Mouse (Mus musculus) heart, postnatal 10 days (tissue): ENCODE measurements around the gene Itsn2. TPM values are rescaled to one million over a fixed set of nuclear protein-coding genes. Genes with fewer than 3 reads are reported as not detected.
"Not testable (repeated sequence)": the region's sequence is repeated elsewhere in the genome, so short reads cannot be mapped to it uniquely, and the experiment has no call there.

ENCODE experiments used
- DNase-seq, 2 experiments: peaks; one replicate each; pipeline ENCODE4 v3.0.0; 2021
- intact Hi-C: fragments of 180-260 bp; cut with DNase I; formaldehyde crosslinking; loops from one replicate; pipeline ENCODE4 v1.15.1; 2025
- total RNA-seq, 2 experiments: library from RNA; stranded (reverse); gene quantifications; 2 replicates each; pipeline ENCODE4 v1.2.3; 2021

The Itsn2 gene
- total RNA-seq = 10 to 100 TPM; 47.0 to 47.3 TPM

- intact Hi-C loops = no loop called here
- DNase-seq = peak; percentile 82 to 85
These were observed at the start of gene Itsn2, which contains the start of gene Gm3625 for GRCm38 (mm10) chr12:4592541-4593165. TSS of gene Itsn2 (plus strand) at chr12:4592638. TSS of gene Gm3625 (minus strand) at chr12:4592927.

DNA sequence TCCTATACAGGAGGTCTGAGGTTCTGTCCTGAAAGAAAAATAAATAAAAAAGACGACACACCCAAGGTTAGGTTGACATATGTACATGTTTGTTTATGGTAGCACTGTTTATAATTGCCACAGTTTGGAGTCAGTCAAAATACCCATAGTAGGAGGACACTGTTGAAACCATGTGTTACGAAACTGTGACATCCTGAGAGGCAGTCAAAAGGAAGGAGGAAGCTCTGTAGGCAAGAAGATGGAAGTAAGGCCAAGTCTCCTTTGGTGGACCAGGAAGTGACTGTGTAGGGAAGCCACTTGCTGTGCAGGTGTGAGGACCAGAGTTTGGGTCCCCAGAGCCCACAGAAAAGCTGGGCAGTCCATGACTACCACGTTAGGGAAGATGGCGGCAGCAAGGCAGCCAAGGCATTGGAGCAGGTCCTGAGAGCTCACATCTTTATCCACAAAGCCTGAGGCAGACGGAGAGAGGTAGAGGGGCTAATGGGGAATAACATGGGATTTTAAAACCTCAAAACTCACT lies 48.0 kb upstream of the Itsn2 start:
- intact Hi-C loops = loop anchor here (10.0 kb wide), 2 partner anchors 260 to 310 kb away; partner anchors contain the start of genes Cenpo and Ptrhd1

GRCm38 (mm10) chr12:4545425-4545824 lies 47.0 kb upstream of the Itsn2 start:
- no peak for DNase-seq
- intact Hi-C loops = loop anchor here (5.0 to 10.0 kb wide), 3 partner anchors 68 to 311 kb away; partner anchors contain the start of genes Cenpo, Ncoa1 and Ptrhd1

More for the DNA sequence above, 48.0 kb upstream of the Itsn2 start:
- DNase-seq = no peak

DNA sequence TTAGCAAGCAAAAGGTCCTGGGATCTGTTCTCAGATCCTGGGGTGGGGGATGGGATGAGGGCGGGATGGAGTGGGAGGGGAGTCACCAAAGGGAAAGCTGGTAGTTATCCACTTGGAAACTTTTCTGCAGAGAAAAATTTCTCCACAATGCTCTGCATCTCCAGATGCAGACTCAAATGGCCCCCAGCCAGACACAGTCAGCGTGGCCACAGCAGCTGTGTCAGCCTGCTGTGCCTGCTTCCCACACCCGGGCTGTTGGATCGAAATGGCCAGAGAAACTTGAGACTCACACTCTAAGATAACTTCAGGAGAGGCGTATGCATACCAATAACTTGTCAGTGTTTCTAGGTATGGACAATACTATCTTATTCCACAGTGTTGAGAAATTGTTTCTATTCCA lies 45.9 kb upstream of the Itsn2 start:
- intact Hi-C loops = loop anchor here (5.0 to 10.0 kb wide), 3 partner anchors 69 to 312 kb away; partner anchors contain the start of genes Cenpo, Ncoa1 and Ptrhd1
- DNase-seq = peak; percentile 78 to 81

GRCm38 (mm10) chr12:4547557-4547956 lies 44.9 kb upstream of the Itsn2 start:
- intact Hi-C loops = loop anchor here (5.0 to 10.0 kb wide), 3 partner anchors 70 to 313 kb away; partner anchors contain the start of genes Cenpo, Ncoa1 and Ptrhd1

GRCm38 (mm10) chr12:4548053-4549013 lies 44.1 kb upstream of the Itsn2 start:
- DNase-seq = peak; percentile 84 to 88
- intact Hi-C loops = loop anchor here (1.0 to 10.0 kb wide), 6 partner anchors 20 to 622 kb away; partner anchors contain the start of genes Cenpo, Ncoa1 and Ptrhd1

More at GRCm38 (mm10) chr12:4547557-4547956, 44.9 kb upstream of the Itsn2 start:
- DNase-seq = peak in 1 of 2 experiments; percentile 7

DNA sequence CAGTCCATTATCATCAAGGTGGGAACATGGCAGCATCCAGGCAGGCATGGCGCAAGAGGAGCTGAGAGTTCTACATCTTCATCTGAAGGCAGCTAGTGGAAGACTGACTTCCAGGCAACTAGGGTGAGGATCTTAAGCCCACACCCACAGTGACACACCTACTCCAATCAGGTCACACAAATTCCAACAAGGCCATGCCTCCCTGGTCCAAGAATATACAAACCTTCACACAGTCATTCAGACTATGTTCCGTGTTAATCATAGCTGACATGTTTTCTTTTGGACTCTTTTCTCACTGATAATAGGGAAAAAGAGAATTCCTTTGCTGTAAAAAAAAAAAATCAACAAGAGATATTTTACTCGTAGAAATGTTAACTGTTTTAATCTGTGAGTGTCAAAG lies 38.7 kb upstream of the Itsn2 start:
- DNase-seq, intact Hi-C loops: not testable (repeated sequence)

- intact Hi-C loops = no loop called here
- DNase-seq = no peak
These were observed 37.0 kb upstream of the Itsn2 start for GRCm38 (mm10) chr12:4555451-4555850.

DNA sequence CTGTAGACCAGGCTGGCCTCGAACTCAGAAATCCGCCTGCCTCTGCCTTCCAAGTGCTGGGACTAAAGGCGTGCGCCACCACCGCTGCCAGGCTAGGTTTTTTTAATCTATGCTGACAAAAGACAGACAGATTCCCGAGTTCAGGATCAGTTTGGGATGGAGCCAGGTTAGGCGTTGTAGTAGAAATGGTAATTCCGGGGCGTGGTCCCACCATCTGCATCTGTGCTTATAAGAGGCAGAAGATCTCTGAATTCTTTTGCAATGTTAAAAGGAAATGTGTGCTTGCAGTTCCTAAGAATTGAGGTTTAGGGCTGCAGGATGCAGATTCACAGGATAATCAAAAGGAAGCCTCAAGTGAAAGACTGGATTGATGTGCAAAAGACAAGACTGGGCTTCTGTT lies 35.5 kb upstream of the Itsn2 start:
- intact Hi-C loops = no loop called here

DNA sequence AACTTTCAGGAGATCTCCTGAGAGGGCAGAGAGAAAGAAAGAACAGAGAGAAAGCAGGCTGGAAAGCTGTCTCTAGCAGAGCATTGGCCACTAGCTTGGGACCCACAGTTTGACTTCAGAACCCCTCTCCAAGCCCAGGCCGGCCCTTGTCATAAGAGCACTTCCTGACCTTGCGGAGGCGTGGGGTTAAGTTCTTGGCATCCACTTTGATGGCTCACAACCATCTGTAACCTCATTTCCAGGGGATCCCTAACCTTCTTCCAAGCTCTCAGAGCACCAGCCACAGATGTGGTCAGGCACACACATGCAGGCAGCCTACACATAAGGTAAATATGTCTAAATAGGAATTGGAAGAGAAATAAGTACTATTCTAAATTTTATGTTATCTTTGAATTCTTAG lies 35.0 kb upstream of the Itsn2 start:
- intact Hi-C loops = no loop called here
- peak in 1 of 2 experiments; percentile 24 for DNase-seq

More for the DNA sequence above, 35.5 kb upstream of the Itsn2 start:
- no peak for DNase-seq

- no peak for DNase-seq
- intact Hi-C loops = no loop called here
These were observed 34.4 kb upstream of the Itsn2 start for GRCm38 (mm10) chr12:4558013-4558412.

- DNase-seq = peak; percentile 59 to 73
- intact Hi-C loops = no loop called here
These were observed 33.8 kb upstream of the Itsn2 start for GRCm38 (mm10) chr12:4558475-4559279.

DNA sequence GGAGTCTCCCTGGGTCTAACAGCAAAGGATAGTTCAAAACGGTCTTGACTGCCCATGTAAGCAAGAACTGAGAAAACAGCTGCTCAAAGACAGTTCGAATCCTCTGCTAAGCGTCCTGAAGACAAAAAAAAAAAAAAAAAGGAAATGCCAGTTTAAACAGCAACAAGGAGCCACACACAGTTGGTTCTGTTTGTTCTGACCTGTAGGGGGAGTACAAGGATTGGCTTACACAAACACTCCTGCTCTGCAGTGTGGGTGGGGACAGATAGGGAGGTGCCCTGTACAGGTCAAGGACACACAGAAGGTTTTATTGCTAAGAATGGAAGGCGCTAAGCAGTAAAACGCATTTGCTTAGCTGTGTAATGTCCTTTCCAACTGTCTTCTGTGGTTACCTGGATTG lies 20.6 kb upstream of the Itsn2 start:
- DNase-seq = peak; percentile 51 to 55
- intact Hi-C loops = loop anchor here (2.0 to 5.0 kb wide), 2 partner anchors 65 to 197 kb away; partner anchors contain the start of genes Fam228b and Pfn4

DNA sequence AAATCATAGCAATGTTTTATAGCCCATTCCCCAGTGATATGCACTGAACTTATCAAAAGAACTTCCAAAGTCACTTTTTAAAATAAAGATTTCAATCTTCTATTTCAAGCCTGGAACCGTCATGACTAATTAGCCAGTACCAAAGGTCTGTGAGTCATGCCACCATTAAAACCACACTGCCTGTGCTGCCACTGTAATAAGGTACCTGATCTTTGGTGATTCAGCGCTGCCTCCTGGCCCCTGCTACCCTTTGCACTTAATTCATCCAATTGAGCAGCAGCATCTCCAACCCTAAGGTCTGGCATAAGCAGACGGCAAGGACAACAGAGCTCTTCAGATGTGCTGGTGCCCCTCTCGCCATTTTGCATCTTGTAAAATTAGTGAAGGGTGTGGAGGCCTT lies 18.4 kb upstream of the Itsn2 start:
- DNase-seq = no peak
- intact Hi-C loops = loop anchor here (5.0 kb wide), 1 partner anchor 63 kb away; no protein-coding TSS in a partner anchor

GRCm38 (mm10) chr12:4582326-4582725 lies 10.1 kb upstream of the Itsn2 start:
- intact Hi-C loops = no loop called here
- no peak for DNase-seq

DNA sequence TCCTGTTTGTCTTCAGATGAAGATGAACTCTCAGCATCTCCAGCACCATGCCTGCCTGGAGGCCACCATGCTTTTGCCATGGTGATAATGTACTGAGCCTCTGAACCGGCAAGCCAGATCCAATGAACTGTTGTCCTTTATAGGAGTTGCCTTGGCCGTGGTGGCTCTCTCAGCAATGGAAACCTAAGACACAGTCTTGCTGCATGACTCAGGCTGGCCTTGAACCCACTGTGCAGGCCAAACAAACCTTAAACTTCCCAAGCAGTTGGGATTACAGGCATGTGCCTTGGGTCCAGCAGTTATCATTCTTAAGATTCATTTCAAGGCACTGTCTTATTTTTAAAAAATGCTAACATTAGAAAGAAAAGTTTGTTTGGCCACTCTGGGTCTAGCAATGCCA lies 4.6 kb upstream of the Itsn2 start:
- no peak for DNase-seq
- intact Hi-C loops = no loop called here

- intact Hi-C loops = no loop called here
- peak; percentile 55 to 64 for DNase-seq
These were observed 3.8 kb upstream of the Itsn2 start for GRCm38 (mm10) chr12:4588603-4589002.

DNA sequence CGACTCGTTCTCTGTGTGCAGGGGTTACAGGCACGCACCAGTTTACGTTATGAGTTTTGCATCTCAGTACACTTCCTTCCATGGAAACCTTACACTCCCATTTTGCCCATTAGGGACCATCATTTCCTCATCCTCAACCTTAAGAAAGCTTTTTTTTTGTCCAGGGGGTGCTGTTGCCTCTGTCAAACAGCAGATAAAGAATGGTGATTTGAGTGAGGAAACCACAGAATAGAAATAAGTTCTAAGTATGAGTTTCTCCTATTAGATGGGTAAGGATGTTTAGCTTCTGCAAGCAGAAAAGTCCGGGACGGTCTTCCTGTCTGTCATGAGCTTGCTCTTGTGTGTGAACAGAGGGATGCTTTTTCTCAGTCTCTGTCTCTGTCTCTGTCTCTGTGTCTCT lies 413 bp upstream of the Itsn2 start:
- intact Hi-C loops = no loop called here

GRCm38 (mm10) chr12:4593166-4593929 lies 910 bp downstream of the Itsn2 start:
- DNase-seq = peak; percentile 66 to 67
- intact Hi-C loops = no loop called here

More for the DNA sequence above, 413 bp upstream of the Itsn2 start:
- peak in 1 of 2 experiments; percentile 10 for DNase-seq
